Mouse (Mus musculus): ENCODE measurements around the gene Adgra1.

GRCm38 (mm10) chr7:139900456-139900855 lies 66.5 kb downstream of the Adgra1 start:
- TF ChIP-seq GATA1 (IDR thresholded peaks at IDR 0.05; ENCODE audit: low read length) (no peak), TAL1 (IDR thresholded peaks at IDR 0.05; ENCODE audit: low read length) (no peak)

Data from erythroblast, embryonic 14.5 days (primary cell).